Mouse (Mus musculus): ENCODE results near the gene Orc4. TPM values are rescaled to one million over a fixed set of nuclear protein-coding genes. Genes with fewer than 3 reads are reported as not detected.
"Not testable (repeated sequence)": the region's sequence is repeated elsewhere in the genome, so short reads cannot be mapped to it uniquely, and the experiment has no call there.

The Orc4 gene
- total RNA-seq (2021), result 10 to 100 TPM; 77.1 to 77.3 TPM

GRCm38 (mm10) chr2:48950252-48950315, at the start of gene Orc4:
Orc4 (minus strand) TSS chr2:48950277.
- intact Hi-C loops (cut with DNase I), result no loop called here
- DNase-seq (ENCODE audit: low spot score in 2 of 2), result no peak

- intact Hi-C loops (cut with DNase I), result no loop called here
- no peak for DNase-seq (ENCODE audit: low spot score in 2 of 2)
These were observed 40.2 kb upstream of the Orc4 start for GRCm38 (mm10) chr2:48990322-48990721.

GRCm38 (mm10) chr2:48978920-48979319, 28.8 kb upstream of the Orc4 start:
- intact Hi-C loops (cut with DNase I), result no loop called here
- DNase-seq (ENCODE audit: low spot score in 2 of 2), result no peak

- no peak for DNase-seq (ENCODE audit: low spot score in 2 of 2)
- intact Hi-C loops (cut with DNase I), result no loop called here
These were observed 6.5 kb upstream of the Orc4 start for GRCm38 (mm10) chr2:48956591-48956990.

- intact Hi-C loops (cut with DNase I), result no loop called here
- DNase-seq (ENCODE audit: low spot score in 2 of 2), result peak in 1 of 2 experiments; percentile 17
These were observed 321 bp upstream of the Orc4 start for GRCm38 (mm10) chr2:48950316-48950880.

GRCm38 (mm10) chr2:48949743-48950251, 280 bp downstream of the Orc4 start:
- DNase-seq (ENCODE audit: low spot score in 2 of 2), result peak; percentile 41 to 47
- intact Hi-C loops (cut with DNase I), result loop anchor here (5.0 to 10.0 kb wide), 2 partner anchors 365 to 503 kb away; partner anchors contain the start of gene Epc2

GRCm38 (mm10) chr2:48948841-48949584, 1.1 kb downstream of the Orc4 start, which contains the start of gene Mbd5:
Mbd5 (plus strand) TSS chr2:48949508.
- peak; percentile 98 to 100 for DNase-seq (ENCODE audit: low spot score in 2 of 2)
- intact Hi-C loops (cut with DNase I), result loop anchor here (5.0 to 10.0 kb wide), 2 partner anchors 366 to 503 kb away; partner anchors contain the start of gene Epc2

- intact Hi-C loops (cut with DNase I), result loop anchor here (5.0 to 10.0 kb wide), 2 partner anchors 367 to 505 kb away; partner anchors contain the start of gene Epc2
- DNase-seq (ENCODE audit: low spot score in 2 of 2), result no peak
These were observed 2.3 kb downstream of the Orc4 start for GRCm38 (mm10) chr2:48947761-48948160.

GRCm38 (mm10) chr2:48935058-48935457, 15.0 kb downstream of the Orc4 start:
- DNase-seq (ENCODE audit: low spot score in 2 of 2), result no peak
- intact Hi-C loops (cut with DNase I), result no loop called here

- DNase-seq (ENCODE audit: low spot score in 2 of 2), result no peak
- intact Hi-C loops (cut with DNase I), result loop anchor here (10.0 kb wide), 1 partner anchor 819 kb away; no protein-coding TSS in a partner anchor
These were observed 34.2 kb downstream of the Orc4 start for GRCm38 (mm10) chr2:48915832-48916231.

- intact Hi-C loops (cut with DNase I), result loop anchor here (10.0 kb wide), 1 partner anchor 821 kb away; no protein-coding TSS in a partner anchor
- no peak for DNase-seq (ENCODE audit: low spot score in 2 of 2)
These were observed 35.9 kb downstream of the Orc4 start for GRCm38 (mm10) chr2:48914185-48914584.

- intact Hi-C loops (cut with DNase I), result loop anchor here (1.0 kb wide), 1 partner anchor 404 kb away; no protein-coding TSS in a partner anchor
- DNase-seq (ENCODE audit: low spot score in 2 of 2), result peak in 1 of 2 experiments; percentile 38
These were observed 41.2 kb downstream of the Orc4 start for GRCm38 (mm10) chr2:48908866-48909265.

GRCm38 (mm10) chr2:48895186-48895585, 54.9 kb downstream of the Orc4 start:
- DNase-seq (ENCODE audit: low spot score in 2 of 2), result no peak
- intact Hi-C loops (cut with DNase I), result no loop called here

GRCm38 (mm10) chr2:48885945-48886344, 64.1 kb downstream of the Orc4 start:
- intact Hi-C loops (cut with DNase I), result loop anchor here (1.0 to 10.0 kb wide), 5 partner anchors 74 to 1393 kb away; partner anchors contain the start of gene Acvr2a
- peak; percentile 76 to 85 for DNase-seq (ENCODE audit: low spot score in 2 of 2)

GRCm38 (mm10) chr2:48868199-48868913, 81.7 kb downstream of the Orc4 start:
- intact Hi-C loops (cut with DNase I), result loop anchor here (5.0 kb wide), 2 partner anchors 51 to 866 kb away; no protein-coding TSS in a partner anchor

GRCm38 (mm10) chr2:48865596-48865995, 84.5 kb downstream of the Orc4 start:
- intact Hi-C loops (cut with DNase I), result loop anchor here (5.0 kb wide), 2 partner anchors 48 to 863 kb away; no protein-coding TSS in a partner anchor

More at GRCm38 (mm10) chr2:48868199-48868913, 81.7 kb downstream of the Orc4 start:
- DNase-seq (ENCODE audit: low spot score in 2 of 2), result peak in 1 of 2 experiments; percentile 69

More at GRCm38 (mm10) chr2:48865596-48865995, 84.5 kb downstream of the Orc4 start:
- DNase-seq (ENCODE audit: low spot score in 2 of 2), result not testable (repeated sequence)
